In the genomic region with DNA sequence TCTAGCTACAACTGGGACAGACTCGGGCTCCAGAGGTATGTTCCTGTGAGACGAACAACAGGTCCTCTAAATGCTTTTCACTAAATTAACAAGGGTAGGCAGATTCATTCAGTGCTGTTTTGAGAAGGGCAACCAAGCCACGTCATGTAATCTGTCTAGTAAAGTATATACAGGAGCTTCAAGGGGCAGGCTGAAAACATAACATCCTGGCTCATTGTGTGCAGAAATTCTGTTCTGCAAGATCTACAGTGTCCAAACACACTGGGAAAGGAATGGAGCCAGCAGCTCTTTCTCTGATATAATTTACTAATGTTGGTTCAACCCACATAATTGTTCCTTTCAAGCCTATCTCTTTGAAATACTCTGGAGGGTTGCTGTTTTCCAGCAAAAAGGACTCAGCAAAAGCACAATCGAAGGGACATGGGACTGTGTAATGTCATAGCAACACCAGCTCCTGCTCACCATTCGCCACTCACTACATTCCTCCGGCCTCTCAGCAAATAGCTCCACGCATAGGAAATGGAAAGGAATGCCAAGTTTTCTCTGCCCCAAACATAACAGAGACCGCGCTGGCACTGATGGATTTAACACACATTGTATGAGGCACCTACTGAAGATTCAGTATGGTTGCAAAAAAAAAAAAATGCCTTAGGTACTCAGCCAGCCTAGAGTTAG, we compare ENCODE assay signal across 10 mouse cellular contexts.
A peak's percentile ranks its signal among the peaks of the same experiment; 100 is the strongest.
DNase-seq lines count a peak whose midpoint lies in the region; ATAC-seq and TF ChIP-seq lines count a peak whose summit lies in the region.
"Had no signal": no experiment of that assay in that cellular context is flagged by ENCODE, and none has a peak within 500 bp of the region (broad histone marks: within the 10 kb centered on the region; RNA-seq: fewer than 3 reads in every experiment).

No protein-coding gene starts in this region.

- WGBS in kidney, postnatal 0 days, result 70% methylated on average over 9 of the region's 9 CpGs
- 74% methylated on average over 9 of the region's 9 CpGs for WGBS in kidney, adult 2 months
- WGBS in forebrain, postnatal 0 days, result 45% methylated on average over 9 of the region's 9 CpGs
- 25% methylated on average over 9 of the region's 9 CpGs for WGBS in lung, postnatal 0 days

- H3K4me3 ChIP-seq in kidney, postnatal 0 days (replicated peaks; ENCODE audit: low read depth, low read length), result no peak overlapping the region
- H3K4me3 ChIP-seq in kidney, adult 2 months (ENCODE audit: insufficient read depth, low read depth, low read length), result no peak overlapping the region
- no peak overlapping the region for H3K4me3 ChIP-seq in forebrain, postnatal 0 days (ENCODE audit: low read depth, low read length)
- H3K4me3 ChIP-seq in lung, postnatal 0 days (ENCODE audit: low read depth, low read length), result no peak overlapping the region
- H3K4me3 ChIP-seq: liver, embryonic 15.5 days had no signal

- no peak overlapping the region for H3K4me2 ChIP-seq in kidney, postnatal 0 days (ENCODE audit: low read length)
- H3K4me2 ChIP-seq in forebrain, postnatal 0 days (ENCODE audit: low read depth), result no peak overlapping the region
- H3K4me2 ChIP-seq in lung, postnatal 0 days (replicated peaks; ENCODE audit: low read depth, low read length), result no peak overlapping the region
- H3K4me2 ChIP-seq: liver, embryonic 15.5 days had no signal

- no peak for TF ChIP-seq EP300 in lung, postnatal 0 days (IDR thresholded peaks at IDR 0.05)

- no peak overlapping the region for H3K27ac ChIP-seq in kidney, postnatal 0 days
- no peak overlapping the region for H3K27ac ChIP-seq in kidney, adult 2 months (ENCODE audit: insufficient read depth, low read depth, low read length)
- no peak overlapping the region for H3K27ac ChIP-seq in forebrain, postnatal 0 days (ENCODE audit: low read depth, low read length)
- no peak overlapping the region for H3K27ac ChIP-seq in lung, postnatal 0 days (ENCODE audit: low read length)
- H3K27ac ChIP-seq: liver, embryonic 15.5 days had no signal

- no peaks in the 10 kb centered on the region for H3K27me3 ChIP-seq in kidney, postnatal 0 days (ENCODE audit: insufficient read depth, low read length)
- H3K27me3 ChIP-seq in kidney, adult 2 months (replicated peaks; ENCODE audit: control insufficient read depth, insufficient read depth, low read length), result no peaks in the 10 kb centered on the region
- no peaks in the 10 kb centered on the region for H3K27me3 ChIP-seq in forebrain, postnatal 0 days (ENCODE audit: insufficient read depth, low read length)
- no peaks in the 10 kb centered on the region for H3K27me3 ChIP-seq in lung, postnatal 0 days (replicated peaks; ENCODE audit: insufficient read depth, low read length)
- H3K27me3 ChIP-seq: liver, embryonic 15.5 days had no signal

- H3K4me1 ChIP-seq in kidney, postnatal 0 days (replicated peaks; ENCODE audit: insufficient read depth, low read length), result no peaks in the 10 kb centered on the region
- no peaks in the 10 kb centered on the region for H3K4me1 ChIP-seq in kidney, adult 2 months (ENCODE audit: control insufficient read depth, insufficient read depth, low read length)
- H3K4me1 ChIP-seq in forebrain, postnatal 0 days (ENCODE audit: insufficient read depth), result no peaks in the 10 kb centered on the region
- no peaks in the 10 kb centered on the region for H3K4me1 ChIP-seq in lung, postnatal 0 days (ENCODE audit: insufficient read depth, low read depth, low read length)
- H3K4me1 ChIP-seq: liver, embryonic 15.5 days had no signal

- no peak for TF ChIP-seq CTCF in kidney, postnatal 0 days (IDR thresholded peaks at IDR 0.05; ENCODE audit: low read depth)
- TF ChIP-seq CTCF in kidney, adult 2 months (conservative IDR thresholded peaks at IDR 0.05; ENCODE audit: insufficient read depth, insufficient read length, low read depth, low read length), result no peak
- no peak for TF ChIP-seq CTCF in forebrain, postnatal 0 days (IDR thresholded peaks at IDR 0.05; ENCODE audit: low read depth)
- peak; percentile 34 for TF ChIP-seq CTCF in lung, postnatal 0 days (IDR thresholded peaks at IDR 0.05)

- H3K9ac ChIP-seq in kidney, postnatal 0 days (ENCODE audit: low read depth, low read length), result no peak overlapping the region
- H3K9ac ChIP-seq in forebrain, postnatal 0 days, result no peak overlapping the region
- no peak overlapping the region for H3K9ac ChIP-seq in lung, postnatal 0 days (replicated peaks; ENCODE audit: low read depth)
- H3K9ac ChIP-seq: liver, embryonic 15.5 days had no signal

- peak; percentile 28 for DNase-seq in kidney, postnatal 0 days (ENCODE audit: low spot score)
- DNase-seq in kidney, adult 2 months, result no peak
- peak; percentile 9 for DNase-seq in embryo, embryonic 10.5 days (ENCODE audit: low spot score)
- peak; percentile 16 for DNase-seq in forebrain, postnatal 0 days
- peak; percentile 76 for DNase-seq in lung, postnatal 0 days (ENCODE audit: low spot score)
- no peak for DNase-seq in cerebellum, adult 11 months
- no peak for DNase-seq in urinary bladder, adult 2 months (ENCODE audit: low spot score)
- no peak for DNase-seq in layer of hippocampus, postnatal 36 days
- DNase-seq: cerebellum, adult 2 months had no signal

- no peak for ATAC-seq in kidney, postnatal 0 days (replicated peaks; ENCODE audit: low FRiP score, low read depth)
- ATAC-seq in forebrain, postnatal 0 days, result peak; percentile 81
- ATAC-seq in lung, postnatal 0 days, result peak; percentile 95

- no peak for TF ChIP-seq POLR2A in kidney, adult 2 months (IDR thresholded peaks at IDR 0.05; ENCODE audit: low read depth, low read length)

- no peaks in the 10 kb centered on the region for H3K9me3 ChIP-seq in kidney, postnatal 0 days (replicated peaks; ENCODE audit: low read length)
- H3K9me3 ChIP-seq in forebrain, postnatal 0 days (ENCODE audit: low read length), result no peaks in the 10 kb centered on the region
- no peaks in the 10 kb centered on the region for H3K9me3 ChIP-seq in lung, postnatal 0 days (ENCODE audit: low read length)
- H3K9me3 ChIP-seq: liver, embryonic 15.5 days had no signal

- H3K36me3 ChIP-seq in kidney, postnatal 0 days (ENCODE audit: insufficient read depth, low read length), result 0 out of 2 replicates have a peak, but pooled peaks cover 15% of the 10 kb centered on the region
- 0 out of 2 replicates have a peak, but pooled peaks cover 1% of the 10 kb centered on the region for H3K36me3 ChIP-seq in kidney, adult 2 months (ENCODE audit: control insufficient read depth, insufficient read depth, low read length)
- no peaks in the 10 kb centered on the region for H3K36me3 ChIP-seq in forebrain, postnatal 0 days (ENCODE audit: insufficient read depth)
- H3K36me3 ChIP-seq in lung, postnatal 0 days (ENCODE audit: insufficient read depth, low read length), result no peaks in the 10 kb centered on the region; the same call in 1 of the 2 replicates
- H3K36me3 ChIP-seq: liver, embryonic 15.5 days had no signal

Comparison
In these comparisons a context has a peak if more than half of its experiments do, and no peak if none do; other contexts are left out.
1. DNase-seq: peak in kidney, postnatal 0 days (single experiment), embryo, embryonic 10.5 days (single experiment), forebrain, postnatal 0 days (single experiment) and lung, postnatal 0 days (single experiment); none in kidney, adult 2 months (single experiment), cerebellum, adult 11 months (single experiment), urinary bladder, adult 2 months (single experiment) and layer of hippocampus, postnatal 36 days (0 of 2).